Mouse (Mus musculus): ENCODE measurements around the gene Gm49711. TPM values are rescaled to one million over a fixed set of nuclear protein-coding genes. Genes with fewer than 3 reads are reported as not detected.
A peak's percentile ranks its signal among the peaks of the same experiment; 100 is the strongest.

The Gm49711 gene
- total RNA-seq, 2 experiments from 2014 or later = not detected

DNA sequence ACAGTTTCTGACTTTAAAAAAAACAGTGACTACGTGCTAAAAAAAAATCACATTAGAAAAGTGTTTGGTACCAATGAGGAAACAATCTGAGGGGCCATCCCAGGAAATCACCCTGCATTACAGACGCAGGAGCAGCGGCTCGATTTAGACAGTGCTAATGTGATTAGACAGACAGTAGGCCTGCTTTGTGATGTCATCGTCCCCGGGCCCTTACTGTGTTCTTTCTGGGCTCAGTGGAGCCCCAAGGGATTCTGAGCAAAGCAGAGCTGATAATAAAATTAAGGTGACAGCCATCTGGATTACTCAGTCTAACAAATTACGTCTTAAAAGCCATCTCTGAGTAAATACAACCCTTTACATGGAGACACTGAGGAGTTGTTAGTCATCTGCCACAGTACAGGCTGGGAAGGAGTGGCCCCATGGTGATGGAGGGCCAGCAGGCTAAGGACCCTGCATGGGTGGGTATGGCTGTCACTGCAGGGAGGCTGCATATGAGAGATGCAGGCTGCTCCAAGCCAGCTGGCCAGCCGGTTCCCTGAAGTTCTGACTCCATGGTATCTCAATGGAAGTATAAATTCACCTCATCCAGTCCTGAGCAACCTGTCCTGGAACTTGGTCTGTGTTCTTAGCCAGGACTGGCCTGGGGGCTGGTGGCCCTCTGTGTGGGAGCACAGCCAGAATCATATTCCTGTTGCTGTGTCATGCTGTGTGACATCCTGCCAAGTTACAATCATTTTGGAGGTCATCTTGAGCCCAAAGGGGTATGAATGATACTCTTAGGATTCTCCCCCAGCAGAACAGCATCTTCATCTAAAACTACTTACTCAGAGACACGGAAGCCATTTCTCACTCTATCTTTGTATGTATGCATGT lies 59.5 kb downstream of the Gm49711 start:
- DNase-seq (ENCODE audit: low spot score in 2 of 2) = no peak

DNA sequence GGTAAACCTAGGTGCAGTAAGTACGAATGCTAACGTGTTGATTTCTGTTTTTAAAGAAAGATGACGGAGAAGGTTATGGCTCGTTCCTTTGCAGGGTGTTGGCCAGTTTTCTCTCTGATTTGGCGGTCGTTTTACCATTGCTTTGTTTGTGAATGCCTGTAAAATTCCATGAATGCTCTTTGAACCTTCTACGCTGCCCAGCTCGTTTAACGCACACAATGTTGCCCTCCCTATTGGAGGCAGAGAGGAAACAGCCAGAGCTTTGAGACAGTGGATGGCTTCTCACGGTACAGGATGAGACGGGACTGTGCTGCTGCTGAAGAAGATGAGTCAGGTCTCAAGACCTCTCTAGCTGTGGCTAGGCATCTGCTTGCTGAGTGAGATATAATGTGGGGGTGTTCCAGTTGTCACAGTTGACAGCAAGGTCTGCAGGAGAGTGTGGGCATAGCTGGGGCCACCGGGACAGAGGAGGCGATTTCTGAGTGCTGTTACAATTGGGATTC lies 60.9 kb downstream of the Gm49711 start:
- DNase-seq (ENCODE audit: low spot score in 2 of 2) = no peak

GRCm38 (mm10) chr16:92120899-92121531 lies 62.9 kb downstream of the Gm49711 start:
- DNase-seq (ENCODE audit: low spot score in 2 of 2) = peak; percentile 31 to 51

GRCm38 (mm10) chr16:92127226-92127625 lies 69.1 kb downstream of the Gm49711 start:
- no peak for DNase-seq (ENCODE audit: low spot score in 2 of 2)

GRCm38 (mm10) chr16:92127666-92128065 lies 69.5 kb downstream of the Gm49711 start:
- DNase-seq (ENCODE audit: low spot score in 2 of 2) = no peak

- no peak for DNase-seq (ENCODE audit: low spot score in 2 of 2)
These were observed 71.7 kb downstream of the Gm49711 start for GRCm38 (mm10) chr16:92129843-92130242.

GRCm38 (mm10) chr16:92132511-92132910 lies 74.4 kb downstream of the Gm49711 start:
- no peak for DNase-seq (ENCODE audit: low spot score in 2 of 2)

DNA sequence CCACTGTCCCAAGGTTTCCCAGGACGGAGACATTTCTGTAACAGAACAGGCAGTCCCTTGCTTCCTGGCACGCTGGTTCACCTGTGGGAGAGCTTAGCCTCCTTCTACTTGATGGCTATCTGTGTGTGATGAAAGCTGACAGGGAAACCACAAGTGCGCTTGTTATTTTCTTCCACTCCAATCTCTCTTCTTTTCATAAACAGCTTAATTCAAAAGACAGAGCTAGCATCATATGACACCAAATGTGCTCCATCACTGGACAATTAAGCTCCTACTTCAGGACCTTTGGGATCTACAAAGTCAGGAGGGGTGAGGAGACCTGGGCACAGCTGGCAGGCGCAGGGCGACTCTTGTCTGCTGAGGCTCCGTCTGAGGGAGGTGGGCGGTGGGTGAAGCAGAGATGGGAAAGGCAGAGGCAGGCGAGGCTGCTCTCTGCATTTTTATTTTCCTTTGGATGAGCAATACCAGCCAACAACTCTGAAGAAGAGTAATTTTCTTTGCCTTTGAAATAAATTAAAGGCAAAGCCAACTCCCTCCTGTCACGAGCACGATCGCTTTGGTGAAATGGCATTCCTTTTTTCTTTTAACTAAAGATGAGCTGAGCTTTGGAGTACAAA lies 76.1 kb downstream of the Gm49711 start:
- peak; percentile 24 to 39 for DNase-seq (ENCODE audit: low spot score in 2 of 2)

DNA sequence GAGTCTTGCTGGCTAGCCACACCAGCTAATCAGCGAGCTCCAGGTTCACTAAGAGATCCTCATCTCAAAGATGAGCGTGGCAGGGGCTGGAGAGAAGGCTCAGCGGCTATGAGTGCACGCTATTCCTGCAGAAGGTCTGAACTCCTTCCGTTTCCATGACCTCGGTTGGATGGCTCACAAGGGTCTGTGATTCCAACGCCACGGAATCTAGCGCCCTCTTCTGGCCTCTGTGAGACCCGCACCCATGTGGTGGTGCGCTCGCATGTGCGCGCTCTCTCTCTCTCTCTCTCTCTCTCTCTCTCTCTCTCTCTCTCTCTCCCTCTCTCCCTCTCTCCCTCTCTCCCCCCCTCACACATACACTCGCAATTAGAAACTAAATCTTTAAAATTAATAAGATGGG lies 78.2 kb downstream of the Gm49711 start:
- DNase-seq (ENCODE audit: low spot score in 2 of 2) = no peak

- no peak for DNase-seq (ENCODE audit: low spot score in 2 of 2)
These were observed 81.5 kb downstream of the Gm49711 start for GRCm38 (mm10) chr16:92139386-92140261.

DNA sequence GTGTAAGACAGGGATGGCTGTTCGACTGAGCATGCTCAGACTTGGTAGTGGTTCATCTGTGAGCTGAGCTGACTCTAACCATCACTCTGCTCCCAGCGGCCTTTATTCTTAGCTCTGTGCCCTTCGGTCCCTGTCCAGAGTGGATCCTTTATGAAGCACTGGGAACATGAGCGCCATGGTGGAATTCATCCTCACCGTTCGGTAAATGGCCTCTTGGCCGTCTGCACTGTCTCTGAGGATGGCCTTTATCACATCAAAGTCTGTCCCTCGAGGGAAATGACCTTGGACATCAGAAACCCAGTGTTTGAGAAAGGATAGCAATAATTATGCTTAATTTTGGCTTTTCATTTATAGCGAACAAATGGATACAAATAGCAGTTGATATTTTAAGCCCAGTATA lies 82.2 kb downstream of the Gm49711 start:
- DNase-seq (ENCODE audit: low spot score in 2 of 2) = no peak

DNA sequence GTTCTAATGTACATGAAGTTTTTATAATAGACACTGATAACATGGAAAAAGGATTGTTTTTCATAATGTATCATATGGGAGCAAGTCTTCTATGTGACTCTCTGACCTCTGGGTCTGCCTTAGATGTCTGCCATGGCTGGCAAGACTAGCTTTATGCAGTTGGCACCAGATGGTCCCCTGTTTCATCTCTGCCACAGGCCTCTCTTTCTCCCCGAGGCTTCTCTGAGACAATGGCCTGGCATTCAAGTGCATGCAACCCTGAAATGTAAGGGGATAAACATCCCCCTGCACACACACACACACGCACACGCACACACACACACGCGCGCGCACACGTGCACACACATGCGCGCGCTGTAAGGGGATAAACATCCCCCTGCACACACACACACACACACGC lies 82.9 kb downstream of the Gm49711 start:
- no peak for DNase-seq (ENCODE audit: low spot score in 2 of 2)

DNA sequence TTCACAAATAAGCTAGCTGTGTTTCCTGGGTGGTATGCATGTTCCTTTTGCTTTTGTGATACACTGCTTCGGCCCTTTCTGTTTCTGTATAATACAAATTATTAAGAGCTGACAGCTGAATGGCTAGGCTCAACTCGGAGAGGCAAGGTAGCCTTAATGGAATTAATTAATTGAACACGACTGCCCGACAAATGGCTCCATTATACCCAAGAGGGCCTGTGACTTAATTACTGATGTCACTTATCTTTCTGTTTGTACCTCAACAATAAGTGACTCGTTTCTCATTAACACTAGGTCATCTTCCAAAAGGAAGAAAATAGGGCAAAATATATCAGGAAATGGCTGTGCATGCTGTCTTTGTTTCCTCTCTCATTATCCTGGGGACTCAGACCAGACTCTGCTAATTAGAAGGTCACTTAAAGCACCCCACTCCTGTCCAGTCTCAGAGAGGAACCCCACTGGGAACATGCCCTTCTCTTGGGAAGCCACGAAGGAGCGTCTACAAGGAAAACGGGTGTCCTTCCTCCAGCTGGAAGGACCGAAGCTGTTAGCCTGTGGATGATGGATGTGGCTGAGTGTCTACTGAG lies 84.4 kb downstream of the Gm49711 start:
- no peak for DNase-seq (ENCODE audit: low spot score in 2 of 2)

- DNase-seq (ENCODE audit: low spot score in 2 of 2) = no peak
These were observed 89.7 kb downstream of the Gm49711 start for GRCm38 (mm10) chr16:92147631-92148366.

- no peak for DNase-seq (ENCODE audit: low spot score in 2 of 2)
These were observed 90.2 kb downstream of the Gm49711 start for GRCm38 (mm10) chr16:92148367-92148728.

GRCm38 (mm10) chr16:92150975-92151374 lies 92.9 kb downstream of the Gm49711 start:
- DNase-seq (ENCODE audit: low spot score in 2 of 2) = no peak

DNA sequence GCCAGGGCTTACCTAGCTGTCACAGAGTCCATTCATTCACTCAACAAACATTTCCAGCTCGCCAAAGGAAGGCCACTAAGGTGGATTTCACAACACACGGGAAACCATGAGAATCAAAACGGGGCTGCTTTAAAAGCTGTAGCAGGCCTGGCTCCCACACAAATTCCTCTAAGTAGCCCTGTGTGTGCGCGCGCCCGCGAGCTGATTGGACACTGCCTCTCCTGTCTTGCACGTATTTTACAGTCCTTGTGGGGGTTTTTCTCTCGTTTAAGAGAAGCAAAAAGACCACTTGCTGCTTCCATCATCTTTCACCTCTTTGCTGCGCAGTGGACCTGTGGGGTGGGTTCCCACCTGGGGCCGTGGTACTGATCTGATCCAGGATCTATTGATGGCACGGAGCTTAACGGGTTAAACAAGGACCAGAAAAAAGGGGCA lies 99.9 kb downstream of the Gm49711 start:
- DNase-seq (ENCODE audit: low spot score in 2 of 2) = peak; percentile 34 to 61

GRCm38 (mm10) chr16:92158461-92159091 lies 100.5 kb downstream of the Gm49711 start:
- DNase-seq (ENCODE audit: low spot score in 2 of 2) = peak; percentile 72 to 82

DNA sequence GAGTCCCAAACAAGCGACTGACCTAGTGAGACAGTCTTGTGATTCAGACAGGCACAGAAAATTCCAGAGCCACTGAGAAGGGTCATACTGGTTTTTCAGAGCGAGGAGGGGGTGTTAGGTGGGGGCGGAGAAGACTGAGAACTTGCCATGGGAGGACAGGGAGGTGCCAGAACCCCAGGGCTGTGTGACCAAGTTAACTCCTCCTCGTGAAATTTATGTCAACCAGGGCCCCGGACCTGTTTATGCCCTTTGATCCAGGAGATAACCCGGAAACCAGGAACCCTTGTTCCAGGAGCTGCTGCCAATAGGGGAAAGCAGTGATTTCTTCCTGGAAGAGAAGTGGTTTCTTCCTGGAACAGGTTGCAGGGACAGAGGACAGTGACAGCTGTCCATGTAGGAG lies 101.0 kb downstream of the Gm49711 start:
- DNase-seq (ENCODE audit: low spot score in 2 of 2) = peak in 1 of 2 experiments; percentile 15

Data from left cerebral cortex, adult 18-20 months (tissue).